Mouse (Mus musculus): ENCODE measurements at regions not wholly inside any gene's neighbourhood (a gene's known extent, or its start where the extent isn't known, plus 50 kb on each side); places are given as distances from the start of the nearest gene placed in this dataset.

DNA sequence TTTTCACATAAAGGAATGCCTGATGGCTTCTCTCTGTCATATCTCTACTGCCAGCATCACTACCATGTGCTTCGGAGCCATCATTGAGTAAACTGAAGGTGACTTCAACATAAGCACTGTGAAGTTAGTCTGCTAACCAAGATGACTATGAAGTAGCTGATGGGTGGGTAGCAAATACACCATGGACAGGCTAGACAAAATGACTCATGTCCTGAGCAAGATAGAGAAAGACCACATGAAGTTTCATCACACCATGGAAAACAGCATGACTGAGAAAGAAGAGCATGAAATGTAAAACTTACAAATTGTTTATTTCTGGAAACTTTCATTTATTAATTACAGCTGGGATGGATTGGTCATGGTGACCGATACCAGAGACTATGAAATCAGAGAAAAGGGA is 249.3 kb upstream of the Zpld1 start:
- TF ChIP-seq CTCF (IDR thresholded peaks at IDR 0.05; ENCODE audit: borderline replicate concordance, insufficient read depth, low read length) = no peak
- no peak for TF ChIP-seq POLR2A (IDR thresholded peaks at IDR 0.05; ENCODE audit: low read depth, low read length)
